Mouse (Mus musculus) kidney, adult 2 months (tissue): ENCODE results near the gene Ifi35.
"Not testable (repeated sequence)": the region's sequence is repeated elsewhere in the genome, so short reads cannot be mapped to it uniquely, and the experiment has no call there.

Source experiments
- CTCF ChIP-seq: fragments of 200-500 bp; conservative IDR thresholded peaks from 2 replicates; pipeline ENCODE4 v1.5.1; 2011; ENCODE audit warnings: low read depth, mild to moderate bottlenecking, control low read depth, low read length, moderate library complexity, mixed read lengths; ENCODE audit not compliant: insufficient read depth, insufficient read length
- POLR2A ChIP-seq: fragments of 200-500 bp; IDR thresholded peaks from one replicate; pipeline ENCODE4 v1.6.1; 2011; ENCODE audit warnings: low read depth, low read length, control low read depth

DNA sequence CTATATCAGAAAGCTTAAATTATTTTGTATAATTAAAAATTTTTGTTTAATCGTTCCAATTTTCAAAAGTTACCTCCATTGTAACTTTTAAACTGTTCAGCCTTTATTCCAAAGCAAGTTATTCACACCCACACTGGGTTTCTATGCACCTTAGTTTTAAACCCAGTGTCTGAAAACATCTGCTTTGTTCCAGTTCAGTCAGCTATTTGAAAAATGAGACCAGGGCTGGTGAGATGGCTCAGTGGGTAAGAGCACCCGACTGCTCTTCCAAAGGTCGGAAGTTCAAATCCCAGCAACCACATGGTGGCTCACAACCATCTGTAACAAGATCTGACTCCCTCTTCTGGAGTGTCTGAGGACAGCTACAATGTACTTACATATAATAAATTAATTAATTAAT, 10.2 kb upstream of the Ifi35 start:
- TF ChIP-seq POLR2A, CTCF: not testable (repeated sequence)
